Mouse (Mus musculus): ENCODE results near the gene Efna3.
A peak's percentile ranks its signal among the peaks of the same experiment; 100 is the strongest.

Efna3 gene

DNA sequence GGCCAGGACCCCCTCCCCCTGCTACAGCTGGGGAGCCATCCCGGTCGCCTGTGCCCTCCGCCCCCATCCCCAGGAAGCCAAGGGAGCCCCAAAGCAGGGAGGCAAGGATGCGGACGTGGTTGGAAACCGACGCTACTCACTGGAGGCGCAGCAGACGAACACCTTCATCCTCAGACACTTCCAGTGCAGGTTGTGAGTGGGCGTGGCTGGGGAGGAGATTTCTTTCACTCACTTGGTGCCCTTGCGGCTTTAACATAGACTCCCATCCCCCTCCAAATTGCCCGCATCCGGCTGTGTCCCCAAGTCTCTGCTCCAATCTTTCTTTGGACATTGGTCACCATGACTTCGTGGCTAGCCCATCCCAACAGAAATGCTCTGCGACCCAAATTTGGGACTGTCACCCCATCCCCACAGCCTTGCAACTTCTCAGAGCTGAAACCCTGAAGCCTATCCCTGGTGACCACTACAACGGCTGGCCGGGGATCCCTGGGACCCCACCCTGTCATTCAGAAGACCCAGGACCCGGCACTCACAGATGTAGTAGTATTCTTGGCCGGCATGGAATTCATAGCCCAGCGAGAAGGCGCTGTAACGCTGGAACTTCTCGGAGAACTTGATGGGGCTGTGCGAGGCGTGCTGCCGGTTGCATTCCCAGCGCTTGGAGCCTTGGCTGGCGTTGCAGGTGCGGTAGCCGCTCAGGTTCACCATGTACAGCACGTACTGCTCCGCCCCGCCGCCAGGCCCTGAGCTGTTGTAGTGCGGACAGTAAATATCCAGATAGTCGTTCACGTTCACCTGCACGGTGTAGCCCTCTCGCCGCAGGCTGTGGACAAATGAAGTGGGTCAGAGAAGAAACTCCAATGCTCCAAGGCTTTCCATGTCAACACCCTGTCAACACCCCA lies 6.6 kb downstream of the Efna3 start:
- DNase-seq (ENCODE audit: low spot score in 2 of 2), result peak in 1 of 2 experiments; percentile 34

GRCm38 (mm10) chr3:89315195-89315929 lies 7.4 kb downstream of the Efna3 start:
- peak; percentile 58 to 79 for DNase-seq (ENCODE audit: low spot score in 2 of 2)

- DNase-seq (ENCODE audit: low spot score in 2 of 2), result no peak
Measured at GRCm38 (mm10) chr3:89314791-89315190, 8.0 kb downstream of the Efna3 start.

DNA sequence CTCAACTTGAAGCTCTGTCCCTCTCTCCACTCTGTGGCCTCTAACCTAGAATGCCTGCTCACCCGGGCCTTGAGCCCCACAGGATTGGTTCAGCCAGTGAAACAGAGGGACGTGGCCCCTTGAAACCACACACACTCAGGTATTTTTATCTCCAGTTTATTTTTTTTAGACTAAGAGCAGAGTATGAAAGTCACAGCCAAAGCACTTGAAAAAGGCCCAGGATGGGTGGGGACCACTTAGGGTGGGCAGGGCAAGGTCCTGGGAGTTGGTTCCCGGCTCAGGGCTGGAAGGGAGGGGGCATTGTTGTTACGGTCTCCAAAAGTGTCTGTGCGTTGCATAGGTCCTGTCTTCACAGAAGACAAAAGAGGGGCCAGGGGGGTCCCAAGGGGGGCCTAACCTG lies 8.4 kb downstream of the Efna3 start:
- DNase-seq (ENCODE audit: low spot score in 2 of 2), result no peak

DNA sequence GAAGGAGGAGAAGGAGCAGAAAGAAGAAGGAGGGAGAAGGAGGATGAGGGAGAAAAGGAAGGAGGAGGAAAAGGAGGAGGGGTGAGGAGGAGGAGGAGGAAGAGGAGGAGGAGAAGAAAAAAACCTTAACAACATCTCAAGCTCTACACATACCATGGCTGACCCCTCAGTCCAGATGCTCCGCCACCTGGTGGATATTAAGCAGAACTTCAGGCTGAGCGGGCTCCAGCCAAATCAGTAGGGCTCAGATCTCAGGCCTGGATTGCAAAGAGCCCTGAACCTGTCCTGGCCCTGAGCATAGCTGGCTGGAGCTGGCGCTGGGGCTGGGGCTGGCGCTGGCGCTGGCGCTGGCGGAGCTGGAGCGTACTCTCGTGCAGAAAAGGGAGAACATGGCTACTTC lies 14.7 kb downstream of the Efna3 start:
- DNase-seq (ENCODE audit: low spot score in 2 of 2), result peak; percentile 36 to 60

GRCm38 (mm10) chr3:89305551-89306325 lies 17.0 kb downstream of the Efna3 start:
- DNase-seq (ENCODE audit: low spot score in 2 of 2), result no peak

GRCm38 (mm10) chr3:89305105-89305504 lies 17.7 kb downstream of the Efna3 start:
- no peak for DNase-seq (ENCODE audit: low spot score in 2 of 2)

GRCm38 (mm10) chr3:89304440-89304839 lies 18.3 kb downstream of the Efna3 start:
- no peak for DNase-seq (ENCODE audit: low spot score in 2 of 2)

DNA sequence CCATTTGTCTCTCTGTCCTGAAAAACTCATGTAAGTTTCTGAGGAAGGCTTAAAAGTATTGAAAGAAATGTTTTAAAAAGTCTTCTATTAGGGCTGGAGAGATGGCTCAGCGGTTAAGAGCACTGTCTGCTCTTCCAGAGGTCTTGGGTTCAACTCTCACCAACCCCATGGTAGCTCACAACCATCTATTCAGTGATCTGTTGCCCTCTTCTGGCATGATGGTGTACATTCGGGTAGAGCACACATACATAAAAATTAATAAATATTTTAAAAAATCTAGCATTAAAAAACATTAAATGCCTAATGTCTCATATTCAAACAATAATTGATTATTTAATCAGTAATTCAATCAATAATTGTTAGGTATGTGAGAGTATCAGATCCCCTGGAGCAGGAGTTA lies 22.3 kb downstream of the Efna3 start:
- DNase-seq (ENCODE audit: low spot score in 2 of 2), result no peak

GRCm38 (mm10) chr3:89300071-89300470 lies 22.7 kb downstream of the Efna3 start:
- DNase-seq (ENCODE audit: low spot score in 2 of 2), result no peak

DNA sequence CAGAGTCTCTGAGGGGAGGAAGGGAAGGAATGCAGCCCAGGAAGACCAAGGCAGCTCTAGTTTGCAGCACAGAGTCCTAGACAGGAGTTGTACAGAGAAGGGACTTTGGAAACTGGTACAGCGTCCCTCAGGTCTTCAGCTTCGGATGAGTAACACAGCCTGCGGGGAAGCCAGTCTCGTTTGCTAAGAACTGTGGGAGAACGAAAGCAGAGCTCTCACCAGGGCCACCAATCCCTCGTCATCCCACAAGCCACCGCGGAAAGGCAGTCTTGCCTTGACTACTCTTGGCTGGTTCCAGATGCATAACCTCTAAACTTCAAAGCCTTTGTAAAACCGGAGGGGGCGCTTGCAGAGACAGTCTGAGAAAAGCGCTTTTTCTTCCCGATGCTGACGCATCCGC lies 23.3 kb downstream of the Efna3 start:
- no peak for DNase-seq (ENCODE audit: low spot score in 2 of 2)

- no peak for DNase-seq (ENCODE audit: low spot score in 2 of 2)
Measured at GRCm38 (mm10) chr3:89298908-89299307, 23.9 kb downstream of the Efna3 start.

DNA sequence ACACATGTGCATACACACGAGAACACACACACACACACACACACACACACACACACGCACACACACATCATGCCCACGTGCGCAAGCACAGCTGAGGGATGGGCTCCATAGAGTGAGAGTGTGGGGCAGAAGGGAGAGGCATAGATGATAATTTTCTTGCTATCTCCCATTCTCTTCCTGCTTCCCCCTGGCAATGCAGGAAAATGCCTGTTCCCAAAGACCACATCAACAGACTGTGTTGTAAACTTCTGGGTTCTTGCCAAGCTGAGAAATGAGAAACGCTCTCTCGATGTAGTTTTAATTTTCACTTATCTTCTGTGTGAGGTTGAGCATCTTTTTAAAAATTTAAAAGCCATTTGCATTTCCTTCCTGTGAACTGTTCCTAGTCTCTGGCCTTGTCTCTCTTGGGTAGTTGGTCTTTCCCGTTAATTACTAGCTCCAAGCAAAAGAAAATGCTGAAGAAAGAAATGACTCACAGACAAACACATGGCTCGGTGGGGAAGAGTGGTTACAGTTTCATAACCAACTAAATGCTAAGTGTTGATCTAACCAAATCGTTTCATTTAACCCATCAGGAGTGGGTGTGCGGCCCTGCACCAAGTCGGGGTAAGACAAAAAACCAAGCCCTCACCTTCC lies 25.9 kb downstream of the Efna3 start:
- no peak for DNase-seq (ENCODE audit: low spot score in 2 of 2)

GRCm38 (mm10) chr3:89295685-89296230 lies 27.0 kb downstream of the Efna3 start:
- no peak for DNase-seq (ENCODE audit: low spot score in 2 of 2)

DNA sequence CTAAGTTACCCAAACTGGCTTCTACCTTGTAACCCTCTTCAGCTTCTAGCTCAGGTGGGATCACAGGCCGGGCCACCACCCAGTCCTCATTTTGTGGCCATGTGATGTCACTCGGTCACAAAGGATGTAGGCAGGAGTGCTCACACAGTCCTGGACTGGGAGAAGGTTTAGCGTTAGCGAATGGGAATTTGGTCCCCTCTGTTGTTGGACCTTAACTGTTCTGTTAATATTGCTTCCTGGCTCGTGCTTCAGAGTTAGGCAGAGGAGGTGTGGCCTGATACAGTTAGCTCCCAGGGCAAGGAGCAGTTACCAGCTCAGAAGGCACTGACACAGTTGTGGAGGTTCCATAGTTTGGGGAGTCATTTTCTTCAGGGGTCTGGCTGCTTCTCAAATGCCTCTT lies 28.6 kb downstream of the Efna3 start:
- DNase-seq (ENCODE audit: low spot score in 2 of 2), result no peak

- DNase-seq (ENCODE audit: low spot score in 2 of 2), result no peak
Measured at GRCm38 (mm10) chr3:89293247-89293918, 29.4 kb downstream of the Efna3 start.

DNA sequence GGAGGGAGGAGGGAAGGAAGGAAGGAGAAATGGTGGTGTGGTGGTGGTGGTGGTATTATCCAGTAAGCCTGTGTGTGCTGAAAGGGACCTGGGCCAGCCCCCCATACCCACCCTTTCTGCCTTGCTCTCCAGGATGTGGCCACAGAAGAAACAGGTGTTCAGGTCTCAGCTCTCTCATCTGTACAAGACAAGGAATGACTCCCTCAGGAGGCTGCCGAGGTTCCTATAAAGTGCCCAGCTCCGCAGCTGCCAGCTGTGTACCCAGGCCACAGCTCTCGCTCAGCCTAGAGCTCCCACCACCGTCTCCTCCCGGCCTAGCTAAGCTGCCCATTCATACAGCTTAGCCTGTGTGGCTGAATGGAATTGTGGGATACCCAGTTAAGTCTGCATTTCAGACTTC lies 30.5 kb downstream of the Efna3 start:
- DNase-seq (ENCODE audit: low spot score in 2 of 2), result no peak

DNA sequence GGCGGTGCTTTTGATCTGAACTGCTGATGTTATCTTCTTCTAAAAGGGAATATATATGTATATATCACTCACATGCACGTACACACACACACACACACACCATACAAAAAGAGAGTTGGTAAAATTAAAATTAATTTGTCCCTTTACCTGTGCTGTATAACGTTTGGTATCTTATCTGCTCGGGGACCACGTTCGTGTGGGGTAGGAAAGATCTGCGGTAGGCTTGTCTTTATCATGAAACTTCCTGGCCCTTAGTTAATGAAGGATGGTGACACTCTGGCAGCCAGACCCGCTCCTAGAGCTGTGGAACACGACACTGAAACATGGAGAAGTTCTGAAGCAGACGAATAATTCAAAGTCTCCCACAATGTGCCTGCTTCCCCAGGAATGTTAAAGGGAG lies 30.9 kb downstream of the Efna3 start:
- no peak for DNase-seq (ENCODE audit: low spot score in 2 of 2)

DNA sequence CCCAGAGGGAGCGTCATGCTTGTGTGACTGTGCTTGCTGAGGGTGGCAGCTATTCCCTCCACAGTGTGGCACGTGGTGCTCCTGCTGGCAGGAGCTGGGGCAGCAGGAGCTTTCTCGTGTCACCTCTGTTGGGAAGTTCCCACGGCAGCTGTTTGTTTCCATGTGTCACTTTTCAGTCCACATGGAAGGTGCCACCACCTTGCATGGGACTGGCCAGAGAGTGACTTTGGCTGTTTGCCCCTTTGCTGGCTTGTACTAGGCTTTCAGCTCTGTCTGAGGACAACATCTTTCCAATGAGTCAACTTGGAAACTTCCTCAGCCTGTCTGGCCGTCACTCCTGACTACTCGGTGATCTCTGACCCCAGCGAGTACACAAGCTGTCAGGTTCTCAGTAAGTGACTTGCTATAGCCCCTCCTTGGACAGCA lies 34.2 kb downstream of the Efna3 start:
- no peak for DNase-seq (ENCODE audit: low spot score in 2 of 2)

GRCm38 (mm10) chr3:89287286-89287685 lies 35.5 kb downstream of the Efna3 start:
- DNase-seq (ENCODE audit: low spot score in 2 of 2), result no peak

DNA sequence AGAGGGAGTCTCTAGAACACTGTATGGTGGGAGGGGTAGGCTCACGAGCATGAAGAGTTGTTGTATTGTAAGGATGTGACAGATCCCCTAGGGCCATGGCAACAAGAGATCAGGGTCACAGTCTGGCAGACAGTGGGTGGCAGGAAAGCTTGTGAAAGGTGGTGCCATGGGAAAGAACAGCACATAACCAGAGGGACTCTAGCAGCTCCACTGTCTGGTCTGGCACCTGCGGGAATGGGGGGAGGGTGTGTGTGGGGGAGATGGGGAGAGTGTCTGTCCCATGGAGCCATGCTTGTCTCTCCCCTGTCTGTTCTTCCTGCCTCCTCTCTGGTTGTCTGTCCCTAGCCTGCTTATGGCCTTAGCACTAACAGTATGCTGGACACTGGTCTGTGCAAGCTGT lies 37.2 kb downstream of the Efna3 start:
- DNase-seq (ENCODE audit: low spot score in 2 of 2), result no peak
